Mouse (Mus musculus): Measurements from ENCODE around the gene Senp1.

Senp1 gene

DNA sequence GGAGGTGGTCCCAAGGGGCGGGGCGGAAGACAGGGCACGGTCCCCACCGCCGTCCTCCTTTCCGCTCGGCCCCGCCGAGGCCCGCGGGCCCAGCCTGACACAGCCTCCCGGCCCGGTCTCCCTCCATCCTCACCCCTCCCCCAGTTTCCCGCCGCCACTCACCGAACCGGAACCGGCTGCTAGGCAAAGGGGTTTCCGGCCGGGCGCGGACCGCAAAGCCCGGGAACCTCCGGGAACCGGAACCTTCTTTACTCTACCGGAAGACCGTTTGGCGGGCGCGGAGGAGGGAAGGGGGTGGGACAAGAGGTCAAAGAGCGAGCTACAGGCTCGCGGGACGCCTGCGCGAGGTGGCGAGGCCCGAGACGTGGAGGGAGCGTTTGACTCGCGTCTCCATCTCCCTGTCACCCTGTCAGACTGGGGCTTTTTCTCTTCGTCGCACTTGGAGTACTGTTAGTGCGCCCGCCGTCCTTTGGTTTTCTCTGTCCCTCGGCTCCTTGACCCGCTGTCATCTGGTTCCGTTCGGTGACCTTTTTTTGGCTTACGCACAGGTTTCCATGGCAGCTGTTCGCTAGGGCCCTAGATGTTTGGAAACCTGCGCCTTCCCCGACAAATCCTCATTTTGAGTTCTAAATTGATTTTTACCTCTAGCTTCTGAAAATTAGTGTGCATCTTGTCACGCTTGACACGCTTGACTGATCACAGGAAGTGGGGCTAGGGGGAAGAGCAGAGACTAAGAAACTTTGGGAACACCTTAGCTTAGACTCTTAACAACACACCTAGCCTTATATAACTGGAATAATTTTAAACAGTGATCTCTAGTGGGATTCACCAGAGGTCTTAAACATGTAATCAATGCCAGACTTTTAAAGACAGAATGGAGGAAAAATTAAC is at the start of gene Senp1:
Senp1 (minus strand) TSS at position 624 of the 891 bp plus-strand sequence.
- DNase-seq (ENCODE audit: low spot score), result peak; percentile 90

GRCm38 (mm10) chr15:98142515-98142914 is 49.0 kb upstream of the Senp1 start:
- no peak for DNase-seq (ENCODE audit: low spot score)

DNA sequence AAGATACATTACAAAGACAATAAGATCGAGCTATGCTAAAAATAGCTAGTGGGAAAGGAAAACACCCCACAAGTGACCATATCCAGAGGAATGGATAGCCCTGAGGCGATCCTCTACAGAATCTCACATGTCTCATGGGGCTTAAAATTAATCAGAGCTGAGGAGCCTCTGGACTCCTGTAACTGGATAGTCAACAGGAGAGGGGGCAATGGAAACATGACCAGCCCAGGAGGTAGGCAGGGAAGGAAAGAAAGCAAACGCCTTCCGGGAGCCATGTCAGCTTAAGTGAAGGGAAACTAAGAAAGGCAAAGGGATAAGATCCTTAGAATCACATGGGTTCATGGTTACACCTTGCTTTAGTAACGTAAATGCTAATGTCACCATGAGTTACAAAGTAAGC is 47.3 kb upstream of the Senp1 start:
- DNase-seq (ENCODE audit: low spot score), result no peak

DNA sequence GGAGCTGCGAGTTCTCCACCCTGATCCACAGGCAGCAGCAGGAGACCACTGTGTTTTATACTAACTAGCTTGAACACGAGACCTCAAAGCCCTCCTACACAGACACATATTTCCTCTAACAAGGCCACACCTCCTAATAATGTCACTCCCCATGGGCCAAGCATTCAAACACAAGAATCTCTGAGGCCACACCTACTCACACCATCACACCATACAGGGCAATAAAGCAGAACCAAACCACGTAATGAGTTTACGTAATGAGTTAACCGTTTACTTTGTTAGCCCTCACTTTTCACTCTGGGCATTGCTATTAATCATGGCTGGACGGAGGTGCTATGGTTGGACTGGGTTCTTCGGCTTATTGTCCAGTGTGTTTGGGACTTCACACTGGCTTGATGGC is 46.2 kb upstream of the Senp1 start:
- no peak for DNase-seq (ENCODE audit: low spot score)

DNA sequence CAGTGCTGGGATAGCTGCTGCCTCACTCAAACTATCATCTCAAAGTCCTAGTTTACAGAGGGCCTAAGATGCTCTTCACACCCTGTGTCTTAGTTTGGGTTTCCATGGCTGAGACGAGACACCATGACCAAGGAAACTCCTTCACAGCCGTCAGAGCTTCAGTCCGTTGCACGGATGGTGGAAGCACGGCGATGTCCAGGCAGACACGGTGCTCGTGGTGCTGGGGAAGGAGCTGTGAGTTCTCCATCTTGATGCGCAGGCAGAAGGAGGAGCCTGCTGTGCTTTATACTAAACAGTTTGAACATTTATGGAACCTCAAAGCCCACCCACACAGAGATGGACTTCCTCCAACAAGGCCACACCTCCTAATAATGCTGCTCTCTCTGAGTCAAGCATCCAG is 43.3 kb upstream of the Senp1 start:
- no peak for DNase-seq (ENCODE audit: low spot score)

- no peak for DNase-seq (ENCODE audit: low spot score)
These were observed 42.1 kb upstream of the Senp1 start for GRCm38 (mm10) chr15:98135671-98136070.

- no peak for DNase-seq (ENCODE audit: low spot score)
These were observed 41.1 kb upstream of the Senp1 start for GRCm38 (mm10) chr15:98134666-98135065.

DNA sequence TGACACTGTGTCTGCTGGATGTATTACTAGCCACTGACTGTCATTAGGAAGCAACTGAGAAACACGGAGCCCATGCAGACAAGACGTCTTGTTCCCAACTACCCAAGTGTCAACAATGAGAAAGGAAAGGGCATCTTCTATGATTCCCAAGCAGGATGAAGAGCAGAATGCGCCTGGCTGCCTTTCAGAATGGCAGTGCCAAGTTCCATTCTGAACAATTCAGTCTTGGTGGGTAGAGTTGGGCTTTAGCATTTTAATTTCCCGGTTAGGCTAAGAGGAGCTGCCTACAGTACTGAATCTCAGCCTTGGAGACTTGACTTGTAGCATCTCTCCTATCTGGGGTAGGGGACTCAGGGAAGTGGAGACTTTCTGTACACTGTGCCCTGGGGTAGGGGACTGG is 40.5 kb upstream of the Senp1 start:
- no peak for DNase-seq (ENCODE audit: low spot score)

- DNase-seq (ENCODE audit: low spot score), result no peak
These were observed 39.9 kb upstream of the Senp1 start for GRCm38 (mm10) chr15:98133471-98133870.

DNA sequence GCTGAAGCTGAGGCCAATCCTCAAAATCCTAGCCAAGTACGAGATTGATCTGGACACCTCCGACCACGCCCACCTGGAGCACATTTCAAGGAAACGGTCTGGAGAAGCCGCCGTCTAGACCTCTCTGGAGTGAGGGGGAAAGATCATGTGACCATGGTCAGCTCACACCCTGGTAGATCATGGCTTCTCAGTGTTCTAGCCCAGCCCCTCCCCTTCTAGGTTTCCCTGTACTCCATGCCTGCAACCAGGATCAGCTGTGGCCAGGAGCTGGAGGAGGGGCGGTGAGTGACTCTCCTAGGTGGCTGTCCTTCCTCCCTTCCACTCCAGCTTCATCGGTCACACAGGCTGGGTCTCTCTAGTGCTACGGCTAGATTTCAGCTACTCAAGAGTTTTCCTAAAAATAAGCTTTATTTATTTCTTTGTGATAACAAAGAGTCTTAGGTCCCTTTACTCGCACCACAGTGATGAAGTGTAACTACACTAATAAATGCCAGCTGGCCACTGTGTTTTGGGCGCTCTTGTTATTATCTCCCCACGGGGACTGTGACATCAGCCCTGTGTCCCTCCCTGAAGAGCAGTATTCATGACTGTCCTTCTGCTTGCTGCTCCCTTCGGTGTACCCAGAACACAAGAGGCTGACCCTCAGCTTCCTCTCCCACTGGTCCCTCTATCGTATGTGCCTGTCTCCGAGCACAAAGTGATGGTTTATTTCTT is 38.6 kb upstream of the Senp1 start:
- DNase-seq (ENCODE audit: low spot score), result no peak

GRCm38 (mm10) chr15:98131451-98131850 is 37.9 kb upstream of the Senp1 start:
- DNase-seq (ENCODE audit: low spot score), result no peak

- no peak for DNase-seq (ENCODE audit: low spot score)
These were observed 37.5 kb upstream of the Senp1 start for GRCm38 (mm10) chr15:98131001-98131400.

GRCm38 (mm10) chr15:98120831-98121230 is 27.3 kb upstream of the Senp1 start:
- DNase-seq (ENCODE audit: low spot score), result no peak

GRCm38 (mm10) chr15:98119363-98119762 is 25.8 kb upstream of the Senp1 start:
- DNase-seq (ENCODE audit: low spot score), result no peak

GRCm38 (mm10) chr15:98116287-98116686 is 22.7 kb upstream of the Senp1 start:
- no peak for DNase-seq (ENCODE audit: low spot score)

GRCm38 (mm10) chr15:98115779-98116163 is 22.2 kb upstream of the Senp1 start:
- DNase-seq (ENCODE audit: low spot score), result no peak

DNA sequence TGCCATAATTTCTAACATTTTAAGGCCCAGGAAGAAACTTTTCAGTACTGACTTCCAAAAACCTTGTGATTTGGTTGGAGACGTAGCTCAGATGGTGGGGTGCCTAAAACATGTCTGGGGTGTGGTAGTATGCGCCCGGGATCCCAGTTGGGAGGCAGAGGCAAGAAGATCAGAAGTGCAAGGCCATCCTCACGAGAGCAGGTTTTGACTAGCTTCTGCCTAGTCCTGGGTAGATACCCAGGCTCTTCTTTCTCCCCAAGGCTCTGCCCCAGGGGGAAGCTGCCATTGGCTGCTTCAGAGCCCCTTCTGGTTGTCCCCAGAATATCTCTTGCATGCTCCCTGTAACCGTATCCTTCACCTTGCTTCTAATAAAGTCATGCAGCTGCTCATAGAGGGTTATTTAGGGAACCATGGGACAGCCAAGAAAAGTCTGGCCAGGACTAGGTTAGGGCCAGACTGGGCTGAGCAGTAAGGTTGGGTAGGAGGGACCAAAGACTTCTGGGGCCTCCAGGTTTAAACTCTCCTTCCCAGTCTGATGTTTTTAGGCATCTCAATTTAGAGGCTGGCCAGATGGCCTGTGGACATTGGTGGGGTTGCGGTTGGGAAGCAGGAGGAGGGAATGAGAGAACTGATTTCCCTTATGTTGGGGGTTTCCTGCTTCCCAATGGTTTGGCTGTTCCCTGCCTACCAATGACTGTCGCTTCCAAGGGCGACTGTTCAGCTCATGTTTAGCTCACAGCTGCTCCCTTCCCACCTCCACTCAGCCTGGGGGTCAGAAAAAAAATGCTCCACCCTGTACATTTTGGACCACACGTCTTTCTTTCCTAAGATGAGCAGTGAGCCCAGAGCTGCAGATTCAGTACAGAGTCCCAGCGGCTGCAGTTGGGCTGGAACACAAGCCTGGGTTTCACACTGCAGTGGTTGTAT is 21.6 kb upstream of the Senp1 start:
- DNase-seq (ENCODE audit: low spot score), result no peak

DNA sequence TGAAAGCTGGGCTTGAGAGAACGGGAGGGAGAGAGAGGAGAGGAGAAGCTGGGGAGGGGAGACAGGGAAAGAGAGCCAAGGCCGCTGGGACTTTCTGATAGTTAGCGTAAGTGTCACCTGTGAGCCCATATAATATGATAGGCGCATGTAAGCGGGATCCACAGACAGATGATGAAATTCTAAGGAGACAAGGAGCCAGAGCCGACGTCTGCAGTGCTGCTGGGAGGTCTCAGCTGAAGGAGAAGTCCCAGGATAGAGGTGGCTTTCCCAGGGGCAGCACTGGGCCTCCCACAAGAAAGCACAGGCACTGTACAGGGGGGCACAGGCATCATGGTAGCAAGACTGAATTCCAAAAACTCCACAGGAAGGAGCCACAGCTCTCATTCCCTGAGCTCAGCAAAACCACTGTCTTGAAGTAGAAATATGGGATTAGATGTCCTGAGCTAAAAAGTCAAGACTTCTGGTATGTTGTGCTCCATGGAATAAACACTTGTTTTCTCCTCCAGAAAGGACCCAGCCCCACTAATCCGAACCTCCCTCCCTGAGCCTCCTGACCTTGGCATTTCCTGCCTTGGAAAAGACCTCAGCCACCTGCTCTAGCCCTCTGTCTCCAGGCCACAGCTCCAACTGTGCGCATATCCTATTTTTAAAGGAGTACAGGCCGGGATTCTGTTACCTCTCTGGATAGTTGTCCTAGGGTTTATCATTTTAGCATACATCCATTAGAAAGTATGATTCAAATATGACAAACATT is 20.7 kb upstream of the Senp1 start:
- no peak for DNase-seq (ENCODE audit: low spot score)

- no peak for DNase-seq (ENCODE audit: low spot score)
These were observed 18.2 kb upstream of the Senp1 start for GRCm38 (mm10) chr15:98111791-98112190.

GRCm38 (mm10) chr15:98108297-98109152 is 15.0 kb upstream of the Senp1 start:
- peak; percentile 85 for DNase-seq (ENCODE audit: low spot score)

Measured in layer of hippocampus, adult 11-12 months (tissue).